Mouse (Mus musculus) spleen, adult 12 weeks (tissue): ENCODE measurements around the gene Diexf.

Experiments used
- DNase-seq: peaks from one replicate; pipeline ENCODE4 v3.0.0; 2022; ENCODE audit warnings: low spot score

The Diexf gene

DNA sequence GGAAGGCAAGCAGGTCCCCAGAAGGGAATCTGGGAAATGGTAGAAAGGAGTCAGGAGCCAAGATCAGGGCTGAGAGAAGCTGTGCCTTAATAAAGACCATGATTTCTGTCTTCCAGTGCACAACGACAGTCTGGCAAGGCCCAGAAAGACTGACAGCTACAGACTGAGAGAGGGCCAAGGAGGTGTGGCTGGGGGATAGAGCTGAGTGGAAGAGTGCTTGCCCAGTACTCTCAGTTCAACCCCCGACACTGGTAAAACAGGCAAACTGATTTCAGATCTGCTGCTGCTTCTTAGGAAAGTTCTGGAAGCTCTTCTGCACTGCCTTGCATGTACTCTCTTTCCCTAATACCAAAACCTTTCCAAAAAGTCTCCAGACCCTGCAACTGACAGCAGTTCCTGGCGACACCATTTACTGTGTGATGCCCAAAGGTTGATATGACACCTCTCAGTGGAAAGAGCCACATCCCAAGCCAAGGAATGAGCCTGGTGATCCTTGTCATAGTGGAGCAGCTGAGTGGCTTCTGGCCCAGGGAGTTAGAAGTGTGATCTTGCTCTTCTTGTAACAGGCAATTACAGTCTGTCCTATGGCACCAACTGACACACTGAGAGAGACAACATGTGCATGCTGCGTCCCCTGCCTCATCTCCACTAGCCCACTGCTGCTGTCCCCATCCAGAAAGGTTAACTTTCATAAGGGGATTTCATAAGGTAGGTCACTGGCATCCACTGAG lies 43.8 kb downstream of the Diexf start:
- DNase-seq = no peak

DNA sequence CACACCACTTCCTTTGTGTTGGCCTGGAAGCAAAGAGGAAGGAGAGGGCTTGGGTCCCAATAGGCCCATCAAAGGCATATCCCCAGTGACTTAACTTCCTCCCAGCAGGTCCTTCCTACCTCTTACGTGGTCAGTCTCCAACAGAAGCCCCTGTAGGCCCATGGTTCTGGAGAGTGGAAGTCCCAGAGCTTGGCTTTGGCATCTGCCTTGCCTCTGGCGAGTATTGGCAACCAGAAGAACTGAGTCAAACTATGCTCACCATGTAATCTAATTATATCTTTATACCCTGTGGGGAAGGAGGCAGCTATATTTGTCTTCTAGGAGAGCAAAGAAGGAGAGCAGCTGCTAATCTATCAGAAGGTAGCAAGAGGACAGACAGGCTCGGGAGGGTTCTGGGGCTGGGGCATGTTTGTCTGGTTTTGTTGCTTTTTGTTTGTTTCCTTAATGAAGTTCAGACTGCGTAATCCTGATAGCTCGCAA lies 44.5 kb downstream of the Diexf start:
- DNase-seq = no peak

DNA sequence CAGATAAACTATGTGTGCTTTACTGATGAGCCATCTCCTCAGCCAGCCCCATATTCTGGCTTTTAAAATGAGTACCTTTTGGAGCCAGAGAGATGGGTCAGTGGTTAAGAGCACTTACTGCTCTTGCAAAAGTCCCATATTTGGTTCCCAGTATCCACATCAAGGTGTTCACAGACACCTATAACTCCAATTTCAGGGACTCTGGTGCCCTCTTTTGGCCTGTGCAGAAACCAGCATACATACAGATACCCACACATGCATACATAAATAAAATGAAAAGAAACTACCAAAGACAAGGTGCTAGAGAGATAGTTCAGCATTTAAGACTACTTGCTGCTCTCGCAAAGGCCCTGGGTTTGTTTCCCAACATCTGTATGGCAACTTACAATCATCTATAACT lies 46.1 kb downstream of the Diexf start:
- DNase-seq = no peak

DNA sequence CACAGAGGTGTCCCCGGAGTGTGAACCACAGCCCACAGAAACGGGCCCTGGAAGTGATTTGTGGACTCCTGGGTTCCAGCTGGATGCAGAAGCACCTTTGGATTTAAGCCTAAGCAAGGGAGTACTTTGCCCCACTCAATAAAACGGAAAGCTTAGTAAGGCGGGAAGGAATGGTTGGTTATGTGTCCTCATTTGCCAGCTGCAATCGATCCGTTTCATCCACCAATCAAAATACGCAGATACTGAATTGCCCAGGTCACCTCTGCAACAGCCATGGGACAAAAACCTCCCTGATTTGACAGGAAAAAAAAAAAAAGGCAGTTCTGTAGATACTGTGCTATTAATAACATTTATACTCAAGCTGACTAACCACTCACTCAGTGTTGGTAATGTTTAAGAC lies 47.0 kb downstream of the Diexf start:
- DNase-seq = no peak

DNA sequence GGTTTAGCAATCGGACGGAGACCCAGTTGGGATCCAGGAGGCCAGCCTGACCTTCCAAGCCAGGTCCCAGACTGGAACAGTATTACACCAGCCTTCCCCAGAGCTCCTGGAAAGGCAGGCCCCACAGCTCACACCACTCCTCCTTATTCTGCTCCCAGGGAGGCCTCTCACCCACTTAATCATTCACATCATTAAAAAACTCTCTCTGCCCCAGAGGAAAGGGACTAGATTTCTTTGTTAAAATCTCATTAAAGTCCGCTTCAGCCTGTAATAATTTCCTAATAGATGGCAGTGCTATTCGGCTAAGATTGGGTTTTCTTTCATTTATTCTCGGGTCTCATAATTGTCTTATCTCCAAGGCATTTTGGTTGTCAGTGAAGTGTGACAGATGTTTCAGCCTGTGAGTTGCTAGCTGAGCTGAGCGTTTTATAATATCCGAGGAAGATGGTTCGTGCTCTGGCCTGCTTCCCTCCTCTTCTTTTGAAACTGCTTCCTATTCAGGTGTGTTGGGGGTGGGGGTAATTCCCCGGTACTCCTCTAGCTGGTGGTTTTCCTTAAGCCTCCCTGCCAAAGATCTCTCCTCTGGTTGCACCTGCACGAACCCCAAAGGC lies 47.7 kb downstream of the Diexf start:
- no peak for DNase-seq

DNA sequence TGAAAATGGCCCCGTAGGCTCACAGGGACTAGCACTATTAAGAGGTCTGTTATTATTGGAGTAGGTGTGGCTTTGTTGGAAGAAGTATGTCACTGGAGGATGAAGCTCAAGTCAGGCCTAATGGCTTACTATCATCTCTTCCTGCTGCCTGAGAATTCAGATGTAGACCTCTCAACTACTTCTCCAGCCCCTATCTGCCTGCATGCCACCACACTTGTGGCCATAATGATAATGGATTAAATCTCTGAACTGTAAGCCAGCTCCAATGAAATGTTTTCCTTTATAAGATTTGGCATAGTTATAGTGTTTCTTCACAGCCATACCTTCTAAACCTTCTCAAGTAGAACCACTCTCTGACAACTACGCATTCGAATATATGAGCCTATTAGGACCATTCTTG lies 67.5 kb downstream of the Diexf start:
- no peak for DNase-seq

DNA sequence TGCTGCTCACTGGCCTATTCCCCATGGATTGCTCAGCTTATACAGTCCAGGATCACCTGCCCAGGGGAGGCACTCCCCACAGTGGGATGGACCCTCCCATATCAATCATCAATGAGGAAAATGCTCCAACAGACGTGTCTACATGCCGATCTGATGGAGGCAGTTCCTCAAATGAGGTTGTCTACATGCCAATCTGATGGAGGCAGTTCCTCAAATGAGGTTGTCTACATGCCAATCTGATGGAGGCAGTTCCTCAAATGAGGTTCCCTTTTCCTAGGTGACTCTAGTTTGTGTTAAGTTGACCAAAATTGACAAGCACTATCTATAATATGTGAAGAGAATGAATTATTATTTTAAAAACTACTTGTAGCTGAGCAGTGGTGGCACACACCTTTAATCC lies 69.9 kb downstream of the Diexf start:
- DNase-seq = no peak

DNA sequence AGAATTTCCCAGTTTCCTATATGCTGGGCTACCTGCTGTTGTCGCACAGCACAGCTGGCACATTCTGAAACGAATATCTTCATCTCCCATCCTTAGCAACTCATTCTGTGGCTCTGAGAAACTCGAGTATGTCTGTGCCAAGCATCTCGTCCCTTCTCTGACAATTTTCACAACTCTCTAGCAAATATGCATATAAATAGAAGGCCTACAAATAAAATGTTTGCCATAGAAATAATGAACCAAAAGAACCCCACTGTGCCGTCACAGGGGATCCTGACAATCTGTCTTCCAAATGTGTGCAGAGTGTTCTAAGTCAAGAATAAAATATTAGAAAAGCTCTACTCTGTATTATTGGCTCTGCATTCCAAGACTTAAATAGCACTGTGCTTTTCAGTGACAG lies 70.5 kb downstream of the Diexf start:
- DNase-seq = no peak

DNA sequence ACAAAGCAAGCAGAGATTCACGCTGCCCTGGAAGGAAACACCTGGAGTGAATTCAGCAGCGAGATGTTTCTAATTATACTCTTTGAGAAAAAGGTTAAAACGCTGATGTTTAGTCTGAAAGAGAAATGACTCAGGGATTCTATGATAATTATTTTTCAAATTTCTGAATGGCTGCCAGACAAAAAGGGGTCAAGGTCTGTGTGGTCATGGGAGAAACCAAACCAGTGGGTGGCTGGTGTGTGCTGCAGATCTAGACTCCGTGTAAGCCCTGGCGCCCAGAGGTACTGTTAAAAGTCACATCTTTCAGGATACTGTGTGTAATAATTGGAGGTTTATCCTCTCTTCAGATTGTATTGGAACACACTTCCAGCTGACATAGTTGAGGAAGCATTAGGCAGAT lies 75.7 kb downstream of the Diexf start:
- no peak for DNase-seq

DNA sequence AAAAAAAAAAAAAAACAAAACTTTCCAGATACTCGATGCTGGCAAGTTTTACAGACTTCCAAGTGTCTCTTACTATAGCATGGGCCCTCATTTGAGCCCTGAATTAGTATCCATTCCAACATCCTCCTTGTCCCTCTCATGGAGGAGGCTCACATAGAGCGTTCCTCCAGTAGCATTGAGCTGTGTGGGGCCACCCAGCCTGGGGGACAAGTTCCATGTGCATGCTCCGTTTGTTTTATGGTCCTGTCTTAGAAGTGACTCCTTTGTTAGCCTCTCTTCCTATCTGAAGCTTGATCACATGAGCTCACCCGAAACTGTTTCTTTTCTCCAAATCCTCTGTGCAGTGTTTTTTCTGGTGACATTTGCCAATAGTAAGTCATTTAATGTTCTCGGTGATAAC lies 77.0 kb downstream of the Diexf start:
- no peak for DNase-seq

DNA sequence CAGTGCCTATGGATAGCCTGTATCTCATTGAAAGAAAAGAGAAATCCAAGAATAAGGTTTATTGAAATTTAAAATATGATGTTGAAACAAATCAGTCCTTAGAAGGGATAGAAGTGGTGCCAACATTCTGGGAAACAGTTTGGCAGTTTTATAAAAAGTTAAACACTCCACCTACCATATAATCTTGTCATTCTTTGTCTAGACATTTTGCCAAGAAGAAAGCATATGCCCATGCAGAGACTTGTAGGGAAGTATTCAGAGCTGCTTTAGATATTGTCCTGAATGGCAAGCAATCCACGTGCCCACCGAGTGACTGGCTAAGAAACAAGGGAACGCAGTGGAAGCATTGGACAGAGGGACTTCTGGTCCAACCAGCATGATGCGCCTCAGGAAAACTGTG lies 82.5 kb downstream of the Diexf start:
- DNase-seq = no peak

DNA sequence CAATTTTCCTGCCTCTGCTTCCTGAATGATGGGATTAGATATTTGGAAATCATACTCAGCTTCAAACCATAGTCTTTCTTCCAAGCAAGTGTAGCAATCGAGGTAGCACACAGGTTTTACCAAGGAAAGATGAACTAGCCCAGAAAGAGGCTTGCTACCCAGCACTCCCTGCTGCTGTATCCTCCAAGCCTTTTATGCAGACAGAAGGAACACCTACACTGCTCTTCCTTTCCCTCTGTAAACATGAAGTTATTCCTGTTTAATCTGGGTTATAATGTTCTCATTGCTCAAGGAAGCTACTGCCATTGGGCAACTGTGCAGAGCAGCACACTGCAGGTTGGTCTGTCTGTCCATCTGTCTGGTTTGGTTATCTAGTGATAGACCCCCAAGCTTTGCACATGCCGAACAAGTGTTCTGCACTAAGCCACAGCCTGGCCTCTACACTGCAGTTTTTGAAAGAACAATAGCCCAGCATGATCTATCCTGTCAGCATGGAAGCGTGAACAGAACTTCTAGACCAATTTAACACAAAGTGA lies 87.2 kb downstream of the Diexf start:
- DNase-seq = no peak
